Mouse (Mus musculus) CH12.LX (cell line): ENCODE measurements at regions not wholly inside any gene's neighbourhood (a gene's known extent, or its start where the extent isn't known, plus 50 kb on each side); places are given as distances from the start of the nearest gene placed in this dataset.

Experiments
- DNase-seq: peaks from one replicate; pipeline ENCODE4 v3.0.0-alpha.2; 2013; ENCODE audit errors: extremely low read depth
- H3K27ac ChIP-seq: 2 replicates; pipeline ENCODE4 v1.5.1; 2012; ENCODE audit warnings: low read depth, mild to moderate bottlenecking, control low read depth, moderate library complexity; ENCODE audit not compliant: insufficient read depth
- H3K27me3 ChIP-seq: replicated peaks from 2 replicates; pipeline ENCODE3; 2012; ENCODE audit warnings: inconsistent platforms
- H3K36me3 ChIP-seq, 2 experiments: replicated peaks in 1 of 2; 2 replicates each; pipeline versions ENCODE3 to v1.6.1; 2012; ENCODE audit warnings: inconsistent platforms in 1 of 2, low read length in 1 of 2, mild to moderate bottlenecking in 1 of 2, mixed read lengths in 1 of 2, moderate library complexity in 1 of 2; ENCODE audit not compliant: control insufficient read depth in 1 of 2, insufficient read depth in 1 of 2
- H3K4me1 ChIP-seq, 2 experiments: 2 replicates each; pipeline ENCODE4 v1.6.1; 2012; ENCODE audit warnings: inconsistent platforms in 1 of 2, moderate library complexity in 1 of 2; ENCODE audit not compliant: insufficient read depth in 2 of 2, control insufficient read depth in 1 of 2
- H3K4me2 ChIP-seq: 2 replicates; pipeline ENCODE4 v1.6.1; 2012; ENCODE audit warnings: low read depth, mild to moderate bottlenecking, control low read depth; ENCODE audit not compliant: poor library complexity, insufficient read depth, severe bottlenecking
- H3K4me3 ChIP-seq, 3 experiments: fragments of 150-350 bp in 1 of 3; sonication (generic) in 1 of 3; replicated peaks in 1 of 3; 2 replicates each; pipeline versions ENCODE3 to v1.5.1; 2011 to 2012; ENCODE audit warnings: low read depth in 2 of 3, low read length in 2 of 3, mild to moderate bottlenecking in 2 of 3, moderate library complexity in 2 of 3, control low read depth in 1 of 3, improper control_type of control experiment in 1 of 3, inconsistent platforms in 1 of 3, mixed read lengths in 1 of 3; ENCODE audit not compliant: poor library complexity in 1 of 3
- H3K79me2 ChIP-seq: replicated peaks from 2 replicates; pipeline ENCODE4 v1.6.1; 2012; ENCODE audit warnings: mild to moderate bottlenecking, moderate library complexity; ENCODE audit not compliant: control insufficient read depth, poor library complexity, insufficient read depth, severe bottlenecking; ENCODE audit errors: extremely low read depth
- H3K9ac ChIP-seq: 2 replicates; pipeline ENCODE4 v1.6.1; 2012; ENCODE audit warnings: low read depth, mild to moderate bottlenecking, control low read depth, moderate library complexity; ENCODE audit not compliant: insufficient read depth
- H3K9me3 ChIP-seq: replicated peaks from 2 replicates; pipeline ENCODE3; 2012; ENCODE audit warnings: low read length, inconsistent platforms, mixed read lengths
- CHD1 ChIP-seq: IDR thresholded peaks from 2 replicates; pipeline ENCODE4 v1.6.1; 2012; ENCODE audit warnings: low read depth, low read length, improper control_type of control experiment, inconsistent platforms
- CHD2 ChIP-seq: IDR thresholded peaks from 2 replicates; pipeline ENCODE4 v1.6.1; 2011; ENCODE audit warnings: low read length, improper control_type of control experiment
- ELF1 ChIP-seq: IDR thresholded peaks from 2 replicates; pipeline ENCODE4 v1.6.1; 2014; ENCODE audit warnings: low read depth, mild to moderate bottlenecking, inconsistent platforms, low read length, improper control_type of control experiment
- ETS1 ChIP-seq: conservative IDR thresholded peaks from 2 replicates; pipeline ENCODE4 v1.6.1; 2012; ENCODE audit warnings: low read depth, mild to moderate bottlenecking, inconsistent platforms, low read length, improper control_type of control experiment, moderate library complexity
- GABPA ChIP-seq: IDR thresholded peaks from 2 replicates; pipeline ENCODE4 v1.6.1; 2012; ENCODE audit warnings: low read depth, low read length, improper control_type of control experiment, inconsistent platforms; ENCODE audit not compliant: insufficient replicate concordance
- IRF4 ChIP-seq: IDR thresholded peaks from 2 replicates; pipeline ENCODE4 v1.6.1; 2014; ENCODE audit warnings: low read depth, mild to moderate bottlenecking, inconsistent platforms, low read length, improper control_type of control experiment
- JUN ChIP-seq: IDR thresholded peaks from 2 replicates; pipeline ENCODE4 v1.6.1; 2011; ENCODE audit warnings: low read depth, mild to moderate bottlenecking, low read length, improper control_type of control experiment, moderate library complexity; ENCODE audit not compliant: insufficient read depth
- JUND ChIP-seq: conservative IDR thresholded peaks from 2 replicates; pipeline ENCODE4 v1.6.1; 2011; ENCODE audit warnings: low read depth, low read length, improper control_type of control experiment
- KAT2A ChIP-seq: IDR thresholded peaks from 2 replicates; pipeline ENCODE4 v1.6.1; 2012; ENCODE audit warnings: low read length, improper control_type of control experiment, inconsistent platforms; ENCODE audit not compliant: insufficient replicate concordance
- MAFK ChIP-seq: IDR thresholded peaks from 2 replicates; pipeline ENCODE4 v1.6.1; 2011; ENCODE audit warnings: low read length, improper control_type of control experiment; ENCODE audit not compliant: insufficient replicate concordance
- MAZ ChIP-seq: IDR thresholded peaks from 2 replicates; pipeline ENCODE4 v1.6.1; 2012; ENCODE audit warnings: low read depth, mild to moderate bottlenecking, inconsistent platforms, low read length, improper control_type of control experiment, moderate library complexity
- MEF2A ChIP-seq: IDR thresholded peaks from 2 replicates; pipeline ENCODE4 v1.6.1; 2014; ENCODE audit warnings: low read depth, mild to moderate bottlenecking, inconsistent platforms, low read length, improper control_type of control experiment, borderline replicate concordance
- MXI1 ChIP-seq: IDR thresholded peaks from 2 replicates; pipeline ENCODE4 v1.6.1; 2011; ENCODE audit warnings: mild to moderate bottlenecking, low read depth, low read length, improper control_type of control experiment
- MYC ChIP-seq: IDR thresholded peaks from 2 replicates; pipeline ENCODE4 v1.6.1; 2011; ENCODE audit warnings: low read depth, mild to moderate bottlenecking, improper control_type of control experiment, low read length
- NRF1 ChIP-seq: IDR thresholded peaks from 2 replicates; pipeline ENCODE4 v1.6.1; 2014; ENCODE audit warnings: low read depth, mild to moderate bottlenecking, inconsistent platforms, low read length, improper control_type of control experiment, moderate library complexity
- PAX5 ChIP-seq: IDR thresholded peaks from 2 replicates; pipeline ENCODE4 v1.6.1; 2012; ENCODE audit warnings: low read length, inconsistent platforms, mixed read lengths
- RCOR1 ChIP-seq: conservative IDR thresholded peaks from 2 replicates; pipeline ENCODE4 v1.6.1; 2012; ENCODE audit warnings: low read depth, mild to moderate bottlenecking, inconsistent platforms, low read length, improper control_type of control experiment
- SMC3 ChIP-seq: IDR thresholded peaks from 2 replicates; pipeline ENCODE4 v1.6.1; 2011; ENCODE audit warnings: low read depth, low read length, improper control_type of control experiment
- TCF12 ChIP-seq: IDR thresholded peaks from 2 replicates; pipeline ENCODE4 v1.6.1; 2014; ENCODE audit warnings: low read depth, mild to moderate bottlenecking, inconsistent platforms, low read length, improper control_type of control experiment
- USF1 ChIP-seq: IDR thresholded peaks from 2 replicates; pipeline ENCODE4 v1.6.1; 2014; ENCODE audit warnings: low read depth, mild to moderate bottlenecking, inconsistent platforms, low read length, improper control_type of control experiment
- ZMIZ1 ChIP-seq: IDR thresholded peaks from 2 replicates; pipeline ENCODE4 v1.6.1; 2012; ENCODE audit warnings: low read depth, mild to moderate bottlenecking, inconsistent platforms, low read length, improper control_type of control experiment
- ZNF384 ChIP-seq: IDR thresholded peaks from 2 replicates; pipeline ENCODE4 v1.6.1; 2012; ENCODE audit warnings: low read depth, low read length, improper control_type of control experiment, inconsistent platforms
- dilution Hi-C: fragments of 300-500 bp; cut with MboI; formaldehyde crosslinking; loops from 2 replicates; pipeline ENCODE4 v1.14.3; 2020; ENCODE audit warnings: low sequenced_read_pairs; ENCODE audit not compliant: extremely low pct_unique_long_range_greater_than_20kb, extremely low pct_ligation_motif_present
- in situ Hi-C: fragments of 300-500 bp; cut with MboI; formaldehyde crosslinking; loops from 3 replicates; pipeline ENCODE4 v1.14.3; 2019; ENCODE audit warnings: low sequenced_read_pairs, low pct_ligation_motif_present, low pct_unique_long_range_greater_than_20kb, mixed read lengths

DNA sequence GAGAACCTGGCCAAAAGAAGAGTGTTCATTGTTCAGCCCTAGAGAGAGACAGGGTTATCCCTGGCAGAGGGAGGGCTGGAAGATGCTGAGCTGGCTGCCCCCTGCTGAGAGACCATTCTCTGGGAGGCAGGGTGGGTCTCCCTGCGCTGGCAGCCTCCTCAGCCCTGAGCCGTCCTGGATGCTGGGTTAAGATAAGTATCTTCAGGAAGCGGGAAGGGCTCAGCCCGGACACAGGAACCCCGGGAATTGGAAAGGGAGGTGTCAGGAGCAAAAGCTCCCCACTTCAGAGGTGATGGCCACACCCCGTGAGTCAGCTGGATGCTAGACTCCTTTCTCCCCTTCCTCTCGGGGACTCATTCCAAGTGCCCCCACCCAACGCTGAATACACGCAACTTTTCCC is 68.9 kb downstream of the Gm5294 start:
- H3K9me3 ChIP-seq = peaks cover 7% of the 10 kb centered on the region
- no peak for DNase-seq
- TF ChIP-seq JUN (no peak), MAZ (no peak), ETS1 (no peak), NRF1 (no peak), IRF4 (no peak), KAT2A (no peak), USF1 (no peak), JUND (no peak), ELF1 (no peak), MXI1 (no peak), GABPA (no peak), MEF2A (no peak), CHD1 (no peak), SMC3 (no peak), MAFK (no peak), PAX5 (no peak), CHD2 (no peak)
- dilution Hi-C loops (no loop called here), in situ Hi-C loops (no loop called here)
- H3K4me3 ChIP-seq = no peak overlapping the region
- H3K9ac ChIP-seq = no peak overlapping the region
- H3K4me1 ChIP-seq = no peaks in the 10 kb centered on the region
- no peak overlapping the region for H3K4me2 ChIP-seq
- no peak overlapping the region for H3K27ac ChIP-seq
- no peaks in the 10 kb centered on the region for H3K79me2 ChIP-seq
- no peaks in the 10 kb centered on the region for H3K36me3 ChIP-seq
- no peaks in the 10 kb centered on the region for H3K27me3 ChIP-seq

DNA sequence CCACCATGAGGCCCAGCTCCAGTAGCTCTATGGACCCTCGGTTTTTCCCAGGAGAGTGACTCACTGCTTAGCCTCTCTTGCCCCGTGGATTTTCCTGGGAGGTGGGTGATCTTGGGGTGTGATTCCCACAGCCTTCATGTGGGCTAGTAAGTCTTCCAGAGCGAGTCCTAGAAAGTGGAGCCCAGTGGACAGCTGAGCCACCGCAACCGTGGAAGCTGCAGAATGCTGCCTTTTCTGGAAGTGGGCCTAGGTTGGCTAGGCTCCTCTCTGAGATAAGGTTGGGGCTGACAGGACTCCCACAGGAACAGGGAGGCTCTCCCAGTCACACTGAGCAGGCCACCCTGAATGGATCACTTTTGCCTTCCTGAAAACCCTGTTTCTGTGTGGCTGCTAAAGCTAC is 69.9 kb downstream of the Gm5294 start:
- no peak for TF ChIP-seq TCF12
- TF ChIP-seq ETS1 = no peak
- no peak for TF ChIP-seq JUN
- no peak for TF ChIP-seq RCOR1
- no peak for TF ChIP-seq ZMIZ1
- no peak for TF ChIP-seq ELF1
- TF ChIP-seq PAX5 = no peak
- TF ChIP-seq MYC = no peak
- TF ChIP-seq NRF1 = no peak
- TF ChIP-seq ZNF384 = no peak
- H3K79me2 ChIP-seq = no peaks in the 10 kb centered on the region
- no peak overlapping the region for H3K27ac ChIP-seq
- no peaks in the 10 kb centered on the region for H3K36me3 ChIP-seq
- in situ Hi-C loops (no loop called here), dilution Hi-C loops (no loop called here)
- no peak overlapping the region for H3K4me2 ChIP-seq
- DNase-seq = no peak
- H3K4me3 ChIP-seq = no peak overlapping the region
- peaks cover 7% of the 10 kb centered on the region for H3K9me3 ChIP-seq
- H3K4me1 ChIP-seq = no peaks in the 10 kb centered on the region; a peak in 1 of 4 replicates
- H3K9ac ChIP-seq = no peak overlapping the region
- H3K27me3 ChIP-seq = no peaks in the 10 kb centered on the region
